Mouse (Mus musculus) ES-CJ7 (cell line): ENCODE data around the gene Ina.
"Not testable (repeated sequence)": the region's sequence is repeated elsewhere in the genome, so short reads cannot be mapped to it uniquely, and the experiment has no call there.

Source experiments
- DNase-seq: peaks from one replicate; pipeline ENCODE4 v3.0.0; 2011; ENCODE audit warnings: low read depth, low spot score

Gene Ina

DNA sequence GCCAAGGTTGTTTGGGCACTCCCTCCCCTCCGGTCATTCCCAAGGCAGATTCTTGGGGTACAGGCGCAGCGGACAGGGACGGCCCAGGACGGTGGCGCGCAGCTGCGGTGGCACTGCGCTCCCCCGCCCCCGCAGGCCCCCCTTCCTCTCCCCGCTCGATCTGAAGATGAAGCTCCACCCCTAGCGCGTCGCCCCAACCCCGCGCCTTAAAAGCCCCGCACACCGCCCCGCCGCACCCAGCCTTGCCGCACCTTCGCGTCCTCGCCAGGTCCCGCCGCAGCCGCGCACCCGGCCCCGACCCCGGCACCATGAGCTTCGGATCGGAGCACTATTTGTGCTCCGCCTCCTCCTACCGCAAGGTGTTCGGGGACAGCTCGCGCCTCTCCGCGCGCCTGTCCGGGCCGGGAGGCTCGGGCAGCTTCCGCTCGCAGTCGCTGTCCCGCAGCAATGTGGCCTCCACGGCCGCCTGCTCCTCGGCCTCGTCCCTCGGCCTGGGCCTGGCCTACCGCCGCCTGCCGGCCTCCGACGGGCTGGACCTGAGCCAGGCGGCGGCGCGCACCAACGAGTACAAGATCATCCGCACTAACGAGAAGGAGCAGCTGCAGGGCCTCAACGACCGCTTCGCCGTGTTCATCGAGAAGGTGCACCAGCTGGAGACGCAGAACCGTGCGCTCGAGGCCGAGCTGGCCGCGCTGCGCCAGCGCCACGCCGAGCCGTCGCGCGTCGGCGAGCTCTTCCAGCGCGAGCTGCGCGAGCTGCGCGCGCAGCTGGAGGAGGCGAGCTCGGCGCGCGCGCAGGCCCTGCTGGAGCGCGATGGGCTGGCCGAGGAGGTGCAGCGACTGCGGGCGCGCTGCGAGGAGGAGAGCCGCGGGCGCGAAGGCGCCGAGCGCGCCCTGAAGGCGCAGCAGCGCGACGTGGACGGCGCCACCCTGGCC lies at the start of gene Ina, which contains the start of gene Nt5c2:
Ina (plus strand) TSS at position 252 of the 935 bp plus-strand sequence.
Nt5c2 (minus strand) TSS at position 707 of the 935 bp plus-strand sequence.
- peak; percentile 84 for DNase-seq

- DNase-seq, result no peak
Measured at GRCm38 (mm10) chr19:46965496-46965895, 49.0 kb upstream of the Ina start.

GRCm38 (mm10) chr19:46966330-46966729 lies 48.2 kb upstream of the Ina start:
- DNase-seq, result no peak

DNA sequence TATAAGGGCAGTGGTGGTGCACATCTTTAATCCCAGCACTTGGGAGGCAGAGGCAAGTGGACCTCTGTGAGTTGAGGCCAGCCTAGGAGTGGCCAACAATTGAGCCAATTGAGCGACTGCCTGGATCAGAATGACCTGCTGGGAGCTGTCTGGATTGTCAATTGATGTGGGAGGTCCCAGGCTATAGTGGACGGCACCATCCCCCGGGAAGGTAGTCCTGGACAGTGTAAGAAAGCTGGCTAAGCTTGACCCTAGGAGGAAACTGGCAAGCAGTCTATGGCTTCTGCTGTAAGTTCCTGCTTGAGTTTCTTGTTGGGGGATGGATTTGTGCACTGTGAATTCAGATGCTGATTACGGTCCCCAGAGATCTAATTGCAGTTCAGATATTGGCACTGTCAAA lies 46.6 kb upstream of the Ina start:
- DNase-seq, result no peak

GRCm38 (mm10) chr19:46968833-46969232 lies 45.7 kb upstream of the Ina start:
- DNase-seq, result no peak

DNA sequence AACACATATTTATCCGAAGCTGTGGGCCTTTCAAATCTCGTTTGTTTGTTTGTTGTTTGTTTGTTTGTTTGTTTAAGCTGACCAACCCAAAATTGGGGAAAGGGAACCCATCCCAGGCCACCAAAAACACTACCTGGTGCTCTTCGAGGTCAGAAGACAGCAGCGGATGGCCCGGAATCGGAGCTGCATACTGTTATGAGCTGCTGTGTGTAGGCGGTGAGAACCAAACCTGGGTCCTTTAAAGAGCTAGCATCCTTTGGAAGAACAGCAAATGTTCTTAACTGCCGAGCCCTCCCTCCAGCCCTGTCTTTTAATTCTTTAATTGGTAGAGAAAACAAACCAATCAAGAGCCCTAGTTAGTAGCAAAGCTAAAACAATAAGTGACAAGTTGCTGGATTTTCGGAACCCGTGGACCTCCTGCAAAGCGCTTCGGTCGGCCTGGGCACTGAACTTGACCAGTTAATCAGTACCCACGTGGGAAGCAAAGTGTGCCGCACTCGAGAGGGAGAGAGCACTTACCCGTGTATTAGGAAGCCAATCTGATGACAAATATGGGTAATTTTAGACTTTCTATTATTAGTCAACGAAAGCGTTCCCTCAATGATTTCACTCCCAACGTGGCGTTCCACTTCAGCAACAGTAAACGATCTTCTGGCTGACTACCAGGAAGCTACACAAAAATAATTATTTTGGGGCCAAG lies 45.1 kb upstream of the Ina start:
- no peak for DNase-seq

GRCm38 (mm10) chr19:46970121-46970729 lies 44.3 kb upstream of the Ina start:
- no peak for DNase-seq

- DNase-seq, result no peak
Measured at GRCm38 (mm10) chr19:46971051-46971689, 43.3 kb upstream of the Ina start.

DNA sequence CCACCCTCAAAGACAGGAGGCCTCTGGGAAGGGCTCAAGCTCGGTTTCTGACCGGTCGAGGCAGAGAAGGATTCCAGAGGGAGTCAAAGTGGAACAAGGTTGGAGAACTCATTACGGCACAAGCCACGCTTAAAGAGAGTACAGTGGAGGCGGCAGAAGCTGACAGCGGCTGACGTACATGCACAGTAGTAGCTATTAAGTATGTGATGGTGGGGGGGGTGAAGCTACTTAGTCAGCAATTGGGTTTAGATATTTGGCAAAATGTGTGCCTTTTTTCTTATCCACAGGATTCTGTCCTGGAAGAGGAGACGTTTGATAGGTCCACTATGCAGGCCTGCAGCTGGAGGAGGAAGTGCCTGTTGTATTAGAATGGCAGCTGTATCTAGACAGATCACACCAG lies 42.8 kb upstream of the Ina start:
- no peak for DNase-seq

DNA sequence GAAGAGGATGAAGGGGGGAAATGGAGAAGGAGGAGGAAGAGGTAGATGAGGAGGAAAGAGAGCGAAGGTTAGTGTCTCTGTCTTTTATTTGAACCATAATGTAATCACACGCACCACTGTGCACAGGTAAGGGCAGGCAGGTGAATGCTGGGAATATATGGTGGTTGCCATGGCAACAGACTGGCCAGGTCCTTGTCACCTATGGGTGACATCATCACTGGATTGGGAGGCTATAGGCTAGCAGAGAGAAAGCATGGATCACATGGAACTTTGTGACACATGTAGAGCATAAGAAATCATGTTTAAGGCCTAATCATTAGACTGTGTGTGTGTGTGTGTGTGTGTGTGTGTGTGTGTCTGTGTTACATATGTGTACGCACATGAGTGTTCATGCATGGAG lies 42.3 kb upstream of the Ina start:
- no peak for DNase-seq

DNA sequence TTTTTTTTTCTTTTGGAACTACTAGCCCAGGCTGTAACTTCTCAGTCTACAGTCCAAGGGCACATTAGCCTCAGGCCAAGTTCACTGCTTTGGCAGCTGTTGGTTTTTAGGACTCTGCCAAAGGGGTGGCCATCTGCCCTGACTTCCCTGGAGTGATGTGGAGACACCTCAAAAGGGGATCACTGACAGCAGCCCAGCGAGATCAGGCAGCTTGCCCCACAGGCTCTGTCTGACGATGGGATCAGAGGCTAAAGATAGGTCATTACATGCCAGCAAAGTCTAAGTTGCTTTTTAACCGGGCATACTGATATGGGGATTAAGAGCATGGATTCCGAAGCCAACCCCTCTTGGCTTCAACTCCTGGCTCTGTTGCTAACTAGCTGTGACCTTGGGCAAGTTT lies 38.9 kb upstream of the Ina start:
- no peak for DNase-seq

GRCm38 (mm10) chr19:46975997-46976396 lies 38.5 kb upstream of the Ina start:
- no peak for DNase-seq

DNA sequence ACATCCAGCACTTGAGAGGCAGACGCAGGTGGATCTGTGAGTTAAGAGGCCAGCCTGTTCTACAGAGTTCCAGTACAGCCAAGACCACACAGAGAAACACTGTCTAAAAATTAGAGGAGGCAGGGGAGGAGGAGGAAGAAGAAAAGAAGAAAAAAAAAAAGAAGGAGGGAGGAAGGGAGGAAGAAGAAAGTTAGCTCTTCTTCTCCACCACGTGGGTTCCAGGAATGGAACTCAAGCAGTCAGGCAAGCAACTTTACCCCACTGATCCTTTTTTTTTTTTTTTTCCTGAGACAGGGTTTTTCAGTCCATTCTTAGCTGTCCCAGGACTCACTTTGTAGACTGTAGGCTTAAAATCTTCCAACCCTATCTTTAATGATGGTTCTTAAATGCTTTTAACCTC lies 37.8 kb upstream of the Ina start:
- no peak for DNase-seq

- DNase-seq, result no peak
Measured at GRCm38 (mm10) chr19:46977460-46977859, 37.0 kb upstream of the Ina start.

DNA sequence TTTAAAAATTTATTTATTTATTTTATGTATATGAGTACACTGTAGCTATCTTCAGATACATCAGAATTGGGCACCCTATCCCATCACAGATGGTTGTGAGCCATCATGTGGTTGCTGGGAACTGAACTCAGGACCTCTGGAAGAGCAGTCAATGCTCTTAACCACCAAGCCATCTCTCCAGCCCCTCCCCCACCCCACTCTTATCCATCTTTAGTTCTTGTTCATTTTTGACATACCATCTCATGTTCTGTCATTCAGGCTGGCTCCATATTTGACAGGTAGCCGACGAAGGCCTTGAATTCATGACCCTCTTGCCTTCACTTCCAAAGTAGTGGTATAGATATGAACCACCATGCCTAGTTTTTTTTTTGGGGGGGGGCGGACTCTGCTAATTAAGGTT lies 36.4 kb upstream of the Ina start:
- DNase-seq, result not testable (repeated sequence)

- DNase-seq, result no peak
Measured at GRCm38 (mm10) chr19:46978920-46979780, 35.3 kb upstream of the Ina start.

- DNase-seq, result no peak
Measured at GRCm38 (mm10) chr19:46979781-46980105, 34.8 kb upstream of the Ina start.

GRCm38 (mm10) chr19:46981462-46981861 lies 33.0 kb upstream of the Ina start:
- DNase-seq, result no peak

DNA sequence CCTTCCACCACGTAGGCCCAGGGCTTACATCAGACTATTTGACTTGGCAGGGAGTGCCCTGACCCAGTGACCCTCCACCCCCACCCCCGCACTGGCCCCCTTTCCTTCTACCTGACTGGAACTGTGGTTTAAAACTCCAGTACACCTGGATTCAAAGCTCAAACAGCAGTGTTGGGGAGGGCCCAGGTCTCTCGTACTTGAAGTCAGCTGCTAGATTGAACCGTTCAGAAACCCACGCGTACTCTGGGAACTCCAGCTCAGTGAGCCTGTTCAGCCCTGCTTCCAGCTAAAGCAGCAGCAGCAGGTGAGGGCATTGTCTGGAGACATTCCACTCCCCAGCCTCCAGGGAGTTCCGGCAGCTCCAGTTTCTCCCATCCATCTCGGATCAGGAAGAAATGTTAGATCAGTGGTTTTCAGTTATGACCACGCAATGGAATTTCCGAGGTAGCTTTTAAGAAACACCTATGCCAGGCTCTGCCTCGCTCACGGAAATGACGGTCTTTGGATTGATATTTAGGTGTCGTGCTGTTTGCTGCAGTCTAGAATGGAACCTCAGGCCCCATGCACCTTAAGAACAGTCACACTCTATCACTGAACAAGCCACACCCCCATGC lies 31.0 kb upstream of the Ina start:
- DNase-seq, result peak; percentile 61

GRCm38 (mm10) chr19:46983966-46984380 lies 30.5 kb upstream of the Ina start:
- DNase-seq, result no peak
